Mouse (Mus musculus) heart, postnatal 14 days (tissue): Measurements from ENCODE around the gene Hacd4. TPM values are rescaled to one million over a fixed set of nuclear protein-coding genes. Genes with fewer than 3 reads are reported as not detected.
"Not testable (repeated sequence)": the region's sequence is repeated elsewhere in the genome, so short reads cannot be mapped to it uniquely, and the experiment has no call there.

Experiments
- DNase-seq, 2 experiments: peaks; one replicate each; pipeline ENCODE4 v3.0.0; 2021 to 2022
- intact Hi-C: fragments of 180-260 bp; cut with DNase I; formaldehyde crosslinking; loops from one replicate; pipeline ENCODE4 v1.15.1; 2025
- total RNA-seq, 2 experiments: library from RNA; stranded (reverse); gene quantifications; 2 replicates each; pipeline ENCODE4 v1.2.3; 2021

The Hacd4 gene
- total RNA-seq, 2 experiments from 2014 or later, result 5.3 to 5.8 TPM

DNA sequence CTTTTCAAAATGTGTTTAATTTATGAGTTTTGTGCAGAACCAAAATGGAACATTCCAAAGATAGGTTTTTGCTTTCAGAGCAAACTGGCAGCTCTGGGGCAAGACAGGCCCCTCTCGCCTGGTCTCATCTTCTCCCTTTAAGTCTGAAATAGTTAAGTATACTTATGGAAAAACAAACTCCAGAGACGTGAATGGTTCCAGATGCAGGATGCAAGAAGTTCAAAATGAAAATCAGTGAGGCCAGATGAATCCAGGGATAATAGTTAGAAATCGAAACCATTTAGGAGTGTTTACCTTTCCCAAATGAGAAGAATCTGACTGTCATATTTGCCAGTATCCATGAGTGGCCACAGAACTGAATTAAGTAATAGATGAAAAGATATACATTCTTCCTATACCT, 1.6 kb downstream of the Hacd4 start:
- intact Hi-C loops, result no loop called here
- no peak for DNase-seq

DNA sequence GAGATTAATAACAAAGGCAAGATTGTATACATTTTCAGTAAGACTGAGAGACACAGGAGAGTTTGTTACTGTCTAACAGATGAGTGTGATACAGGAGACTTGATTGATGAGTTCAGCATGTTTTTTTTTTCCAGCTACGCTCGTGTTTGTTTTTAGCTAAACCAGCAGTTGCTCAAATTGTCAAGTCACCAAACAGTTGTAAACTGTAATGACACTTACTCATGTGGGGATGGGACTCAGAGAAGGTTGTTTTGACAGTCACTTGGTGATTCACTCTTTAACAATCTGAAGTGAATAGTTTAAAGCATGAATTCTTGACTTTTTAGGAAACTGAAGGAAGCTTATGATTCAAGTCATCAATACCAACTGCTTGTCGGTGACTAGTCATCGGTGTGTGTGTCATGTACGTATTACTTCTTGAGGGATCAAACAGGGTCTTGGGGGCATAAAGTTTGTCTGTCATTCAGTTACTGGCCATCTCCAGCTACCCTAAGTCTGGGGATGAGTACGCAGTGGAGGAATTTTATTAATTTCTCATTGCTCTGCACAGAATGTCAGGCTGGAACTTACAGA, 2.0 kb downstream of the Hacd4 start:
- intact Hi-C loops, result no loop called here

DNA sequence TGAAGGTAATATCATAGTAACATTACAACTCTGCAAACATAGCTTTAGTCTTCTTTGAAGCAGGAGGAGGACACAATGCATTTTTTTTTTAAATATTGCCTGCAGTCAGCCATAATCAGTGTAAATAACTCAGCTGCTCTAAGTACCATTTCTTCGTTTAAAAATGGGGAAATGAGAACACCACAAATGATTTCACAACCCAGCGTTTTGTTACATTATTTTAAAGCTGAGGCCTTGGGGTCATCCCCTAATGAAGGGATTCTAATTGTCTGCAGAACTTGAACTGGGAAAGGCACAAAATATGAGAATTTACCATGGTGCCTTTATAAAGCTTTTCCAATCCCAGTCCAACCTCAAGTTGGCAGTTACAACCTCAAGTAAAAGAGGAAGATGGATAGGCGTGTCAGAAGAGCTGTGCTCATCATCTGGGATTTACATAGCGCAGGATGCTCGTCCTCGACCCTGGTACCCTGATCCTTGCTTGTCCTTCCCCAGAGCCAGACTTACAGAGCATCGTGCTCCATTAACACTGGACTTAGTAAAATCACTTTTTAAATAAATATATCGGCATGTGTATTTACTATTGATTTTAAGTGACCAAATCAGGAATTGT, 6.2 kb downstream of the Hacd4 start:
- intact Hi-C loops, result no loop called here
- no peak for DNase-seq

More for the DNA sequence above, 2.0 kb downstream of the Hacd4 start:
- no peak for DNase-seq

DNA sequence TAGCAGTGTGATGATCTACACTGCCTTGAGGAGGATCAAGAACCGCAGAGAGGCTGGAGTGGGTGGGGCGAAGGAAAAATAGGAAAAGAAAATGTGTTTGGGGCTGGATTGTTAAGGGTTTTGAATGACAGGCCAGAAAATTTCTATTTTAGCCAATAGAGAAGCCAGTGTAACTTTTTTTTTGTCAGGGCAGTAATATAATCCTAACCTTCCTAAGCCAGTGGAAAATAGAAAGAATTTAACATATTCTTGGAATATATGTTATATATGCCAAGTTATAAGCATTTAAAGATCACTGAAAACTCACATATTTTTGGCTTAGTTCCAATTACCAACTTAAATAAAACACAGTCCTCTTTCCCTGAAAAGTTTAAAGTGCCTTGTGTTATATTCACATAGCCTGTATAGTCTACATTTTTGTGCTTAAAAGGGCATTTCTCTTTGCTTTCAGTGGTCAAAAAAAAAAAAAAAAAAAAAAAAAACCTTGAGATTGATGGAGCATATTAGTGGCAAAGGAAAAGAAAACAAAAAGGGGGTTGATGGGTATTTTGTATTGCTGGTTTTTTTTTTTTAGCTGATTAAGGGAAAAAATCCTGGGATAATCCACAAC, 11.0 kb downstream of the Hacd4 start:
- intact Hi-C loops, result no loop called here
- DNase-seq, result no peak

DNA sequence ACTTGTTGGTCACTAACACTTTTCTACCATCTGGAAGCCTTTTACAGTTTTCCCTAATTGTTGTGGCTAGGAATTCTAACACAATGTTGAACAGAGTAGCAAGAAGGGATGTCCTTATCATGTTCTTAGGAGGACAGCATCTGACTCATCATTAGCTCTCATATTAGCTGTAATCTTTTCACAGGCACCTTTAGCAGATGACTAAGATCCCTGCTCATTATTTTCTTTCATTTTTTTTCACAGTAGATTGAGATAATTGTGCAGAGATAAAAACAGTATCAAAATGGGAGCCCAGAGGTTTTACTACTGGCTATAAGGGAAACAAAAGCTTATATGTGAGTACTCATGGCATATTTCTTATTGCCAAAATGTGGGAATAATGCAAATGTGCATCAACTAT, 14.2 kb downstream of the Hacd4 start:
- intact Hi-C loops, result no loop called here

DNA sequence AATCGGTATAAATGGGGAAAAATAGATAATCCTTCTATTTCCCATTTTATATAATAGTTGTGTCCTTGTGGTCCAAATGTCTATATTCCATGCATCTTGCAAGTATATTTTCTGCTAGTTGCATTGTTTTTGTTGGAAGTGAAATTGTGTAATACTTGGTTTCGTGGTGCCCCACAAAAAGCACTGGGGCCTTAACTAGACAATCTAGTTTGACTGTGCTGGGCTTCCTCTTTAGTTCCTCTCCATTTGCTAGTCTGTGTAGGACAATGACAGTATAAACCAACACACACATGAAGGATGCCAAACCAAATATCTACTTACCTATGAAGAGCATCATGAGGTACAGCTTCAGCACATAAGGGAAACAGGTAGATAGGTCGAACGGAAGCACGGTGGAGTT, 19.4 kb downstream of the Hacd4 start:
- intact Hi-C loops, result no loop called here
- no peak for DNase-seq

More for the DNA sequence above, 14.2 kb downstream of the Hacd4 start:
- DNase-seq, result no peak

DNA sequence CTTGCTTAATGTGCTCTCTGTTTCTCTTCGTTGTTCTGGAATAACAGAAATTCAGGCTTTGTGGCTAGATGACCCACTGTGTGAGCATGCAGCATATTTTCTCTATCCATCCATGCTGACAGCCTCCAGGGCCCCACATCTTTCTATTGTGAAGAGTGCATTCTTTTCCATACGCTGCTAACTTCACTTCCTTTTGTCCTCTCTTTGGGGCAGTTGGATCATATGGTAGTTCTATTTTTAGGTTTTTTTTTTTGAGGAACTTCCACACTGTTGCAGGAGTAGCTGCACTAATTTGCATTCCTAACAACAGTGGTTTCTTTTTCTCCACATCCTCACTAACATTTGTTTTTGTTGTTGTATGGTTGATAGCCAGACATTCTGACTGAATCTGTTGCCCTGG, 23.7 kb downstream of the Hacd4 start:
- no peak for DNase-seq
- intact Hi-C loops, result no loop called here

DNA sequence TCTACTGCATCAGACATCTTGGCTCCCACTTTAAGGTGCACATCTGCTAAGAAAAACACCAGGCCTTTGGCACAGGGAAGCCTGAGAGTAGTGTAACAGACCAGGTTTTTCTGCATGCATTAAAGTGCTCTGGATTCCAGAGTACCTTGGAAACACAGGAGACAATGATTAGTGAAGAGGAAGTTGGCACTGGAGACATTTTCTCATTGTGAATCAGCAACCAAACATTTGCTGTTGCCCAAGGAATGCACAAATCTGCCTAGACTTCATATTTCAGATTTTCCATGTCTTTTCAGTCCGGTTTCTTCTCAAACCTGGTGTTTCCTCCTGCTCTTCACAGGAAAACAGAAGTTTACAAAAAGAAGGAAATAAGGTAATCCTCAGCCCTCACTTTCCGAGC, 26.4 kb downstream of the Hacd4 start:
- no peak for DNase-seq
- intact Hi-C loops, result no loop called here

DNA sequence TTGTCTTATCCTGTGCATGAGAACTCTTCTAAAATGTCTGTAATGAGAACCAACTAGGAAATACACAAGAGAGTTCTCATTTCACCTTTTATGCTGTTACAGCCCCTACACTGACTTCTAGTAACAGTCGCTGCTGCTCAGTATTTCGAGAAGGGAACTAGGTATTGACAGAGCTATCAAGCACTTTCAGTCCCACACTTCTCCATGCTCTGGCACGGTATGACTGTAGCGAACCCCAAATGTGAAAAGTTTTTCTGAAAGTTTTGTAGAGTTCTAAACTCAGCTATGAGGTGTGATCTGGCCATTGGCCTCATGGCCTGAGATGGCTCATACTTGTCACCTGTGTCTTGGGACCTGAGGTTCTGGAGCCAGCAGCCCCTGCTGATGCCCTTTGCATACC, 29.4 kb downstream of the Hacd4 start:
- no peak for DNase-seq
- intact Hi-C loops, result no loop called here

DNA sequence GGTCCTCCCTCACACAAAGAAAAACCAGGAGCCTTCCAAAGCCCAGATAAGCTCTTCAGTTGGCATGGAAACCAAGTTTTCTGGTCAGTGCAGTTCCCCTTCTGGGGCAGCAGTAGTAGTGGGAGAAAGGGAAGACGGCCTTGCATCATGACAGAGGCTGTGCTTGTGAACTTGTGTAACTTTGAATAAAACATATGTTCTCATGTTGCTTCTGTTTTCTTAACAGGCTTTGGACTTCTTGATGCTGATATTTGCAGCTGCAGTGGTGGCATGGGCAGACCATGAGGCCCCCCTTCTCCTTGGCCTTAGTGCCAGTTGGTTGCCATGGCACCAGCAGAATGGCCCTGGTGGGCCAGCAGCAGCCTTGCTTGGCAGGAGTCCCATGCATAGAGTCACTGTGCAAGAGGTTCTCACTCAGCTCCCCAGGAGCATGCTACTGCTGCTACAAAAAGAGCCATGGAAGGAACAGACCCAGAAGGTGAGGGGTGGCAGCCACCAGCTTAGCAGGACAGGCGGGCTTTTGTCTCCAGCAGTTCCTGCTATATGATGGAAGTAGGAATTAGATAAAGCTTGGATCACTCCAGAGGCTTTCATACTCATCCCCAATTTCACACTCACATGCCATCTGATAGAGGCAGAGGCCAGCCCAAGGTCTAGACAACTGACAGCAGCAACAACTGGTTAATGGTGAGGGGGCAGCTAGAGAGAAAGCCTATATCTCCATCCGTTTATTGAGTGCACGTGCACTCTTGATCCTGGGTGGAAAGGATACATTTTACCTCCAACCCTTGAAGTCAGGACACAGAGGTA, 31.6 kb downstream of the Hacd4 start:
- intact Hi-C loops, result no loop called here
- DNase-seq, result peak in 1 of 2 experiments; percentile 18

DNA sequence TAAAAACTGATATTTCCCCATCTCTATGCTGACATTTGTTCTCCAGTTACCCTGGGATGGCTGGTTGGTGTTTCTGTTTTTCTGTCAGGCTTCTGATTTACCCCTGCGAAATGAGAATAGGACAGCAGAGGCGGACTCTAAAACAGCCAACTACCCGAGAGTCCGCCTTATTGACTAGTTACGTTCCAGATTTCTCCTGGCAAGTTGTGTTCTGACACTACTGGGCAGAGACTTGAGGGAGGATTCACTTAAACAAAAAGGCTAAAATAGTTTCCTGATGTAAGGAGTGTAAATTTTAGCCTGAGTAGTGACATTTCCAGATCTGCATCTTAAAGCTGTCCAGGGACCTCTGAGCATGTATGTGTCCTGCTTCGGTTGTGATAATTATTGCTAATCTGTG, 35.8 kb downstream of the Hacd4 start:
- no peak for DNase-seq
- intact Hi-C loops, result no loop called here

DNA sequence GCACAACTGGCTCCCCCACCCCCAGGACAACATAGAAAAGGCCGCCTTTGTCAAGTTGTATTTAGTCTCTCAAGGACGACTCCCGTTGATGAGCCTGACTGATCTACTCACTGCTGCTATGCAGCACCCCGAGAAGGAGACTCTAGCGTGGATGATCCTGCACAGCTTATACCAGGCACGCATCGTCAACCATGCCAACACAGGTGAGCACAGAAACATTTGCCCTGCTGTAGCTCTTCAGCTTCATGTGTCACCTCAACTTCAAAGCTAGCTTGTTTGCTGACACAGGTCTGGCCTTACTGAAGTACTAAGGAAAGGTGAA, 37.8 kb downstream of the Hacd4 start:
- intact Hi-C loops, result no loop called here
- DNase-seq, result no peak

DNA sequence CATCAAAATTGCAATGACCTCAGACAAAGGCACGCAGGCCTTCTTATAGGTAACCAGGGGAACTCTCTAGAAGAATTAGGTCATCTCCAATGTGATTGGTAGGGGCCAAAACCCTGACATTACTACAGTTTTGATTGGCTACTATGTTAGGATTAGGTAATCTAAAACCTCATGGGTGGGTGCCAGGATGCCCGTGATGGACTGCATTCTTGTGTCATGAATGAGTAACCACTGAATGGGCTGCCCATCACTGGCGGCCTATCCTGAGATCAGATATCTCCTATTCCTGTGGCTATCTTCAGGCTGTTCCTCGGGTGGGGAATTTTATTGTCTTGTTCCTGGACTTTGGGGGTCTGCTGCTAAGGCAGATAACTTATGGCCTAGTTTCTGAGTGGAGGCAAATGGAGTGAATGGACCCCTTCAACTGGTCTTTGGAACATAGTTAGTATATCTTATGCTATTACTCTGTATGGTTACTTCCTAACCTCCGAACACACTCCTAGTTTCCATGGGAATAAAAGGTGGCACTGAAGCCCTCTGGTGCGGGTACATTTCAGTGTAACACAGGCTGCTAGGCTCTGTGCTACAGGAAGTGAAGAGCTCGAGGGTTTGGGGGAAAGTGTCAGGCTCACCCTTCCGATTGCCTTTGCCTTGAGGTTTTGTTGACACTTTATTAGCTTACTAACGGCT, 38.3 kb downstream of the Hacd4 start:
- intact Hi-C loops, result no loop called here
- DNase-seq, result no peak

DNA sequence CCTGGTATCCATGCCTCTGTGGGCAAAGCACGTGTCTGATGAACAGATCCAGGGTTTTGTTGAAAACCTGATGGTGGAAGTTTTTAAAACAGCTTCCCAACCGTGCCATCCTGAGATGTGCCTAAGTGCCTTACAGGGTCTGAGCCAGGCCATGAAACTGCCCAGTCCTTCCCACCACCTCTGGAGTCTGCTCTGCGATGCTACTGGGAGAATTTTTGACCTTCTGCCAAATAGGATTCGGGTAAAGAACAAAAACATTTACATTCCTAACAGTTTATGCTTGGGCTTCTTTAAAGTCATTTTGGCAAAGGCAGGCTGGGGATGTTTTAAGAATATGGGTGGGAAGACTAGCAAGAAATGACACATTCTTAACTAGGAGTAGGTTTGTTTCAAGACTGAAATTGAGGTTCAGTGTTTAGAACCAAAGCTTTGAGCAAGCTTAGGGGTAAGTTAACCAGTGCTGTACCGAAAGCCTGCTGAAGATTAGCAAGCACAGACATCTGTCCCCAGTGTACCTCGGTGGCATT, 41.7 kb downstream of the Hacd4 start:
- intact Hi-C loops, result no loop called here
- no peak for DNase-seq

DNA sequence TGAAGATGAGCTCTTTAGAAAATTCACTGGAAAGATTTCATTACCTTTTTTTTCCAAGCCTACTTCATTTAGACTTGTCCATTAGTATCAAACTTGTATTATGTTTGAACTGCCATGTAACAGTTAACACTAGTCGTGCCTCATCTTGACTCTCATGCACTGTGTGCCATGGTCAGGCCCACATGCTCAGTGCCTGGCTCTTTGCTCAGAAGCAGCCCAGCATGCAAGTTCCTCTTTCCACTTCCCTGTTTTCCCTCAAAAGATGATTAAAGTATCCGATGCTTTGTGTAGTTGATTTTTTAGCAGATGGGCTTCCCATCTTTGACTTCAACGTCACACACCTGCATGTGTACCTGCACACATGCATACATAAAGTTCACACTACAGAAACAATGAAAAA, 43.0 kb downstream of the Hacd4 start:
- intact Hi-C loops, result no loop called here
- DNase-seq, result no peak

DNA sequence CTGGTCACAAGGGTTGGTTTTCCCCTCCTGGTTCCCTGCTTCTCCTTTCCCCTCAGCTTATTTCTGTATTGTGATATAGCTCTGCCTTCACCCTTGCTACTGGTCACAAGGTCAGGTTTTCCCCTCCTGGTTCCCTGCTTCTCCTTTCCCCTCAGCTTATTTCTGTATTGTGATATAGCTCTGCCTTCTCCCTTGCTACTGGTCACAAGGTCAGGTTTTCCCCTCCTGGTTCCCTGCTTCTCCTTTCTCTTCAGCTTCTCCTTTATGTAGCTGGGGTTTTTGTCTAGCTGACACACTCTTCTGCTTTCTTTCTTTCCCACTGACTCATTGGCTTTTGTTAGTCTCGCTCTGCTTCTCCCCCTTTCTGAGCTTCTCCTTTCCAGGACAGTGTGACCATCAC, 48.1 kb downstream of the Hacd4 start:
- intact Hi-C loops, DNase-seq: not testable (repeated sequence)

DNA sequence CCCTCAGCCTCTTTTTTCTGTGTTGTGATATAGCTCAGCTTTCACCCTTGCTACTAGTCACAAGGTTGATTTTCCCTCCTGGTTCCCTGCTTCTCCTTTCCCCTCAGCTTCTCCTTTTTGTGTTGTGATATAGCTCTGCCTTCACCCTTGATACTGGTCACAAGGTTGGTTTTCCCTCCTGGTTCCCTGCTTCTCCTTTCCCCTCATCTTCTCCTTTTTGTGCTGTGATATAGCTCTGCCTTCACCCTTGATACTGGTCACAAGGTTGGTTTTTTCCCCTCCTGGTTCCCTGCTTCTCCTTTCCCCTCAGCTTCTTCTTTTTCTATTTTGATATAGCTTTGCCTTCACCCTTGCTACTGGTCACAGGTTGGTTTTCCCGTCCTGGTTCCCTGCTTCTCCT, 48.7 kb downstream of the Hacd4 start:
- no peak for DNase-seq
- intact Hi-C loops, result no loop called here

DNA sequence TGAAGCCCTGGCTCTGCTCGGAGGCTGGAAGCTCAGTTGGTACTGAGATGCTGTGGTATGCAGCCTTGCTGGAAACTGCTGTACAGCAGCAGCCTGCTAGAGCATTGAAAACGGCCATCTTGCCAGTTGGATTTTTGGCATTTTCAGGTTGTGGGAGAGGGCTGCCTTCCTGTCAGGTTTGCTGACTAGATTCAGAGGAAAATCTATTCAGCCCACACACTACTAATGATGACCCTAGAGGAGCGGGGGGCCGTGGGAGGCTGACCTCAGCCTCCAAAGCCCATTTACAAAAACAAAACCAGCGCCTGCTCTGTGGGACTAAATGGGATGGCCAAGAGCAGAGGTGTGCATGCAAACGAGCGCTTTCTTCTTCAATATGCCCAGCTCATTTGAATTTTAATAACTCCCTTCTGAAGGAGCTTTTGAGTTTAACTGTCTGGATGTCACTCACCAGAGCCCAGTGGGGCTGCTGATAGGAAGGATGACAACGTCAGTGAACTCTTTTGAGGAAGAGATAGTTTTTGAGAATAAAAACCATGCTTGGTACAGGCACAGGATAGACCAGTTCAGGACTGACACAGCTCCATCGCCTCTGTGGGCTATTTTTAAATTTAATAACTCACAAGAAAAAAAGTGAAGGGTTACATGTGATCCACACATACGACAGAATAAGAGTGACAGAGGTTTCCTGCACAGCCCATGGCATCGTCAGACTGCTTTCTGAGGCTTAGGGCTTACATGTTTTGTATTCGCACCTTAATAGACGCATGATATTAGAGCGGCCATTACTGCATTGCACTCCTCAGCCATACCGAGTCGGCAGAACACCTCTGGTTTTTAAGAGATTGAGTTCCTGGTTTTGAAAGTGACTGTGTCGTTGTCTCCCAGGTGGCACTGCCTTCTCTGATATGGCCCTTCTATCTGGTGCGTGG, 66.2 kb downstream of the Hacd4 start:
- intact Hi-C loops, result no loop called here
- DNase-seq, result no peak

DNA sequence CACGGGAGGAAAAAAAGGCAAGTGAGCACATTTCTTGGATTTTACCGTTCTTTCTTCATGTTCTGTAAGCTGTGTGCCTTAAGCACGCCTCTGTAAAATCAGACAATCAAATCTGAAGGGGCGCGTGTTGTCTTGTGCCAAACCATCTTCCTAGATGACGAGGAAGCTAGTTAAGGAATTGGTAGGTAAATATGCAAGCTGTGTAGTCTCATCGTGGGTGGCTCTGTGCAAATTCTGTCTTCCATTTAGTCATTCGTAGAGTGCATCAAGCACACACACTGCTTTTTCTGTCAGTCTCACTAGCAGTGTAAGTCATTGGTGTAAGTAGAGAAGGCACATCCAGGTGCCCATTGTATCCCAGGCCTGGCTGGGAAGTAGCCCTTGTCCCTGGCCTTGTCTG, 67.9 kb downstream of the Hacd4 start:
- DNase-seq, result no peak
- intact Hi-C loops, result no loop called here

DNA sequence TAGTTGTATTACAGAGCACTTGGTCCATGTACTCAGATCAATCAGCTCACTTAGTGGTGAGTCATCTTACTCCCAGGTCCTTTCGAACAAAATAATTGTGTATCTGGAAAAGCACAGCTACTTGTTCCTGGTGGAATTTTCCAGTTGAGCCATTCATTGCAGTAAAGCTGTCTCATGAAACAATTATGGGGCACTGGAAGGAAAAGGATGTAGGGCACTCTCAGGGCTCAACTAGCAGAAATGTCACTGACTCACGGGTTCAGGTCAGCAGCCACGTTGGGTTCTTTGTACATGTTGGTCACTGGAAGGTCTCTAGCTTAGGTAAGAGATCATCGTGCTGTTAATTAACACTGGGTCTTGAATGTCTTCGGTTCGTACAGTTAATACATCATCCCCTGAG, 68.8 kb downstream of the Hacd4 start:
- DNase-seq, result no peak
- intact Hi-C loops, result no loop called here
